Mouse (Mus musculus) hindbrain, postnatal 0 days (tissue): ENCODE data around the gene Lsm12. TPM values are rescaled to one million over a fixed set of nuclear protein-coding genes. Genes with fewer than 3 reads are reported as not detected.
A peak's percentile ranks its signal among the peaks of the same experiment; 100 is the strongest.

Experiments used
- ATAC-seq: fragments of 200-750 bp; cut with Nextera tagmentation; 2 replicates; pipeline ENCODE4 v1.8.0; 2017; ENCODE audit warnings: mild to moderate bottlenecking, moderate TSS enrichment, moderate library complexity
- DNase-seq: peaks from one replicate; pipeline ENCODE4 v3.0.0-alpha.2; 2015; ENCODE audit warnings: low spot score
- H3K27ac ChIP-seq: fragments of 300-500 bp; sonication (generic); 2 replicates; pipeline ENCODE4 v1.5.1; 2014; ENCODE audit warnings: mild to moderate bottlenecking
- H3K27me3 ChIP-seq: fragments of 300-500 bp; sonication (generic); 2 replicates; pipeline ENCODE4 v1.6.1; 2014; ENCODE audit warnings: low read length, mixed read lengths; ENCODE audit not compliant: insufficient read depth
- H3K36me3 ChIP-seq: fragments of 300-500 bp; sonication (generic); 2 replicates; pipeline ENCODE4 v1.6.1; 2014; ENCODE audit warnings: low read length, mixed read lengths; ENCODE audit not compliant: insufficient read depth
- H3K4me1 ChIP-seq: fragments of 300-500 bp; sonication (generic); 2 replicates; pipeline ENCODE4 v1.6.1; 2014; ENCODE audit warnings: antibody characterized with exemption, low read length, mixed read lengths; ENCODE audit not compliant: insufficient read depth
- H3K4me2 ChIP-seq: fragments of 300-500 bp; sonication (generic); 2 replicates; pipeline ENCODE4 v1.6.1; 2014; ENCODE audit warnings: low read depth, mild to moderate bottlenecking, low read length, moderate library complexity, mixed read lengths
- H3K4me3 ChIP-seq: fragments of 300-500 bp; sonication (generic); 2 replicates; pipeline ENCODE4 v1.5.1; 2014; ENCODE audit warnings: low read length
- H3K9ac ChIP-seq: fragments of 300-500 bp; sonication (generic); replicated peaks from 2 replicates; pipeline ENCODE4 v1.6.1; 2014; ENCODE audit warnings: mild to moderate bottlenecking, low read length, moderate library complexity, mixed read lengths
- H3K9me3 ChIP-seq: fragments of 300-500 bp; sonication (generic); 2 replicates; pipeline ENCODE4 v1.6.1; 2016; ENCODE audit warnings: low read length, mixed read lengths
- CTCF ChIP-seq: IDR thresholded peaks from 2 replicates; pipeline ENCODE4 v1.5.1; 2016; ENCODE audit warnings: antibody characterized with exemption, control low read depth, low read depth
- WGBS: fragments of 180-500 bp; shearing (Covaris S2); extraction: QIAGEN DNeasy Blood & Tissue Kit; methylation state at CpG from one replicate; pipeline ENCODE4 v1.1.7; 2014; 5-methylcytosine and 5-hydroxymethylcytosine counted together
- polyA plus RNA-seq: library from polyadenylated mRNA; unstranded; fragments of >200 nt; fragmentation: Nextera tagmentation; extraction: Ambion mirVana; gene quantifications from 2 replicates; pipeline ENCODE4 v1.2.1, GENCODE M21; 2015
- total RNA-seq: library from RNA; depleted of rRNA; stranded (reverse); fragments of >200 nt; gene quantifications from 2 replicates; pipeline ENCODE4 v1.2.3, GENCODE M21; 2014; rRNA removed

The Lsm12 gene
- 65.7 and 167 TPM in 2 replicates for total RNA-seq
- 147 and 153 TPM in 2 replicates for polyA plus RNA-seq

GRCm38 (mm10) chr11:102184646-102185495, at the start of gene Lsm12:
Gene Lsm12, minus strand, starts transcription at chr11:102185296.
- 0 out of 2 replicates have a peak, but pooled peaks have one; percentile 4 for TF ChIP-seq CTCF
- Histone ChIP-seq H3K4me2 (peak within 1 kb of the TSS; percentile 74), H3K4me1 (0 out of 2 replicates have a peak, but pooled peaks cover 7% of the 10 kb centered on the region), H3K27me3 (no peaks in the 10 kb centered on the region), H3K4me3 (peak within 1 kb of the TSS; percentile 88), H3K36me3 (peaks cover 10% of the 10 kb centered on the region), H3K9me3 (no peaks in the 10 kb centered on the region), H3K9ac (peak within 1 kb of the TSS; percentile 91), H3K27ac (peak within 1 kb of the TSS; percentile 97)
- DNase-seq (peak; percentile 97), ATAC-seq (peak; percentile 90)
- WGBS, result 2% methylated on average over 64 of the region's 70 CpGs

DNA sequence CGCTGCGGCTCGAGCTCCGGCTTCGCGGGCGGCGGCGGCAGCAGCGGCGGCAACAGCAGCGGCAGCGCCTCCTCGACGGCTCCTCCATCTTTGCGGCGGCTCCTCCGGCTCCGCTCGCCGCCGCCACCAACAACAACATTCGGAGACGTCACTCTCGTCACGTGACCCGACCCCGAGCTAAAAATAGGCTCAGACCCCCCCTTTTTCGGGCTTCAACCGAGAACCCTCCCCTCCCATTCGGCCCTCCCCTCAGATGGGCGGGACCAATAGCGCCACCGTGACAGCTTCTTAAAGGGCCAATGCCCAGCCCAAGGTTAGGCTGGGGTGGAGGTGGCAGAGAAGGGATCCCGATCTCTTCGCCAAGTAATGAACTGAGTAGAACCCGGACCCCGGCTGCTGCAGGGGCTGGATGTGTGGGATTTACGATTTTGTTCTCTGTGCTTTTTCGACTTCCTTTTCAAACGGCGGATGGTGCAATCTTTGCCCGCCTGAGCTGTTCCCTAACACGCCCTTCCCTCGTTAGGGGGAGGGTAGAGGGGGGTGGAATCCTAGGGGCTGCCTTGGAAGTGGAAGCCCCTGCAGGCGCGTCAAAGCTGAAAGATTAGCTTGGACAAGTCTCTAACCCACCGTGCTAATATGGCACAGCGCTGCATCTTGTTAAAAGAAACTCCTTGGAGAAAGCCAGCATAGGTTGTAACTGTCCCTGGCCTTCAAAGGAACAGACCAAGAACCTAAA, 45.1 kb upstream of the Lsm12 start, which contains the start of gene Hdac5:
TSS of gene Hdac5 (minus strand) at position 161 of the 736 bp plus-strand sequence.
- H3K9me3 ChIP-seq, result no peaks in the 10 kb centered on the region
- under 1% methylated on average over 45 of the region's 49 CpGs for WGBS
- TF ChIP-seq CTCF, result peak; percentile 10; the same call in 1 of the 2 replicates
- peak within 1 kb of the TSS; percentile 79 for H3K4me3 ChIP-seq
- peak; percentile 95 for ATAC-seq
- peaks cover 33% of the 10 kb centered on the region for H3K4me1 ChIP-seq
- H3K27me3 ChIP-seq, result no peaks in the 10 kb centered on the region
- peak within 1 kb of the TSS; percentile 95 for H3K9ac ChIP-seq
- peak; percentile 100 for DNase-seq
- peak within 1 kb of the TSS; percentile 78 for H3K4me2 ChIP-seq
- H3K27ac ChIP-seq, result peak within 1 kb of the TSS; percentile 89
- H3K36me3 ChIP-seq, result no peaks in the 10 kb centered on the region

DNA sequence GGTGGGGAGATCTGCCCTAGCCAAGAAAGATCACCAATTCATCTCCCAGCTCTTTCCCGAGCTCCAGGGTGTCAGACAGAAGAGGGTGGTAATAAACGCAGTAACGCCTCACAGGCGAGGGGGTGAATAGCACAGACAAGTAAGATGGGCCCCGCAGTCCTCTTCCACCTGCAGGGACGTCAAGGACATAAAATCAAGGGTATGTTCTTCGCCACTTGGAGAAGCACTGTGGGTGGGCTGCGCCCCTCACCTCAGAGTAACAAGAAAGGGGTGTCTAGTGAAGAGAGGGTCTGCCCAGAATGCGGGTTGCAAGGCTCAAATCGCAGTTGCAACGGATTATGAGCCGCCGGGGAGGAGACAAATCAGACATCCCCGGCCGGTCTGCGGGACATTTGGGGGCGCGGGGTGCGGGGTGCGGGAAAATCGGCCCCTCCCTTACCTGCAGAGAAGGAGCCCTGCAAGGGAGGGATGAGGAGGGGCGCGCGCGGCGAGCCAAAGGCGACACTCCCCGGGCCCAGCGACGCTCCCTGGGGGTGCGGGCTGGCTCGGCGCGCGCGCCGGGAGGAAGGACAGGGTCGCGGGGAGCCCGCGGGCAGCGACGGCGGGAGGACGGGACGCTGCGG, 44.3 kb upstream of the Lsm12 start:
- ATAC-seq (peak; percentile 46), DNase-seq (peak; percentile 57)
- H3K4me3 ChIP-seq, result peak overlapping the region; percentile 79
- no peak; the same call in 1 of the 2 replicates for TF ChIP-seq CTCF
- H3K27me3 ChIP-seq, result no peaks in the 10 kb centered on the region
- H3K4me1 ChIP-seq, result peaks cover 40% of the 10 kb centered on the region
- H3K4me2 ChIP-seq, result peak overlapping the region; percentile 78
- H3K27ac ChIP-seq, result peak overlapping the region; percentile 89
- 2% methylated on average over 39 of the region's 47 CpGs for WGBS
- H3K9me3 ChIP-seq, result no peaks in the 10 kb centered on the region
- H3K36me3 ChIP-seq, result no peaks in the 10 kb centered on the region
- H3K9ac ChIP-seq, result peak overlapping the region; percentile 95

- H3K4me3 ChIP-seq, result peak overlapping the region; percentile 79
- WGBS, result 7% methylated on average over 7 of the region's 7 CpGs
- no peak for TF ChIP-seq CTCF
- peak overlapping the region; percentile 89 for H3K27ac ChIP-seq
- H3K9me3 ChIP-seq, result no peaks in the 10 kb centered on the region
- peaks cover 42% of the 10 kb centered on the region for H3K4me1 ChIP-seq
- no peak for ATAC-seq
- peak overlapping the region; percentile 95 for H3K9ac ChIP-seq
- H3K27me3 ChIP-seq, result no peaks in the 10 kb centered on the region
- no peak for DNase-seq
- H3K4me2 ChIP-seq, result peak overlapping the region; percentile 78
- H3K36me3 ChIP-seq, result no peaks in the 10 kb centered on the region
These were observed 43.7 kb upstream of the Lsm12 start for GRCm38 (mm10) chr11:102228646-102229268.

DNA sequence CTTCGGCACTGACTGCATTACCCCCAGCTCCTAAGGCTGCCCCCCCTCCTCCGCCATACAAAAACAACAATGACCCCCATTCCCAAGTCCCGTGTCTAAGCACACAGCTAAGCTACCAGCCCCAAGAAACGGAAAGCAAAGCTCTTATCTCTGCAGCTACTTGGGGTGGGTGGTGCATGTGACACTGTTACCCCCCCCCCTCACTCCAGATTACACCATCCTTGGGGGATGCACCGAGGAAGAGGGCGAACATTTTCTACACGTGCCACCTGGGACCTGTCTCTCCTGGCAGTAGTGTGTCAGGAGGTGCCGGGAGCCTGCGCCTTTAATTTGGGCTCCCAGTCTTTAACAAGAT, 43.1 kb upstream of the Lsm12 start:
- no peaks in the 10 kb centered on the region for H3K36me3 ChIP-seq
- H3K9me3 ChIP-seq, result no peaks in the 10 kb centered on the region
- ATAC-seq, result no peak
- H3K27ac ChIP-seq, result peak overlapping the region; percentile 54; the same call in 1 of the 2 replicates
- no peak for TF ChIP-seq CTCF
- DNase-seq, result no peak
- 8% methylated on average over 9 of the region's 9 CpGs for WGBS
- H3K9ac ChIP-seq, result peak overlapping the region; percentile 95
- H3K4me2 ChIP-seq, result peak overlapping the region; percentile 78
- peak overlapping the region; percentile 79 for H3K4me3 ChIP-seq
- H3K27me3 ChIP-seq, result no peaks in the 10 kb centered on the region
- peaks cover 42% of the 10 kb centered on the region for H3K4me1 ChIP-seq
